Mouse (Mus musculus) liver, adult 10 weeks (tissue): Measurements from ENCODE around the gene Cnga2. TPM values are rescaled to one million over a fixed set of nuclear protein-coding genes. Genes with fewer than 3 reads are reported as not detected.

ENCODE experiments used
- polyA plus RNA-seq: library from polyadenylated mRNA; stranded (reverse); fragments of 350-450 nt; fragmentation: Illumina TruSeq; extraction: RNeasy Lipid Tissue Mini Kit (QIAGEN cat#74804); gene quantifications from one replicate; pipeline ENCODE4 v1.2.3, GENCODE M21; 2014; ENCODE audit warnings: low read depth, low replicate concordance

Cnga2 gene
- not detected for polyA plus RNA-seq

GRCm38 (mm10) chrX:71991549-71991948, at the start of gene Cnga2:
Cnga2 (plus strand) TSS chrX:71991849.

GRCm38 (mm10) chrX:71962073-71963051, 29.3 kb upstream of the Cnga2 start, which contains the start of gene Prrg3:
Prrg3 (plus strand) TSS chrX:71962624.

GRCm38 (mm10) chrX:71972686-71973085, 19.0 kb upstream of the Cnga2 start, which contains the start of gene Fate1:
Fate1 (plus strand) TSS chrX:71972986.

Other genes with a start within 250 kb of the Cnga2 start
- 61.6 TPM for gene Vma21, start 175.9 kb upstream of the Cnga2 start, polyA plus RNA-seq
- not detected for gene Gm1141, start 70.8 kb upstream of the Cnga2 start, polyA plus RNA-seq
- 0.50 TPM for gene Prrg3, start 29.2 kb upstream of the Cnga2 start, polyA plus RNA-seq
- gene Fate1, start 18.9 kb upstream of the Cnga2 start, polyA plus RNA-seq, result not detected
- not detected for gene Magea4, start 230.2 kb downstream of the Cnga2 start, polyA plus RNA-seq